Mouse (Mus musculus): ENCODE results near the gene Cep85l.

Gene Cep85l

GRCm38 (mm10) chr10:53342166-53342728 is 37.5 kb downstream of the Cep85l start:
- DNase-seq (ENCODE audit: low spot score) = no peak

DNA sequence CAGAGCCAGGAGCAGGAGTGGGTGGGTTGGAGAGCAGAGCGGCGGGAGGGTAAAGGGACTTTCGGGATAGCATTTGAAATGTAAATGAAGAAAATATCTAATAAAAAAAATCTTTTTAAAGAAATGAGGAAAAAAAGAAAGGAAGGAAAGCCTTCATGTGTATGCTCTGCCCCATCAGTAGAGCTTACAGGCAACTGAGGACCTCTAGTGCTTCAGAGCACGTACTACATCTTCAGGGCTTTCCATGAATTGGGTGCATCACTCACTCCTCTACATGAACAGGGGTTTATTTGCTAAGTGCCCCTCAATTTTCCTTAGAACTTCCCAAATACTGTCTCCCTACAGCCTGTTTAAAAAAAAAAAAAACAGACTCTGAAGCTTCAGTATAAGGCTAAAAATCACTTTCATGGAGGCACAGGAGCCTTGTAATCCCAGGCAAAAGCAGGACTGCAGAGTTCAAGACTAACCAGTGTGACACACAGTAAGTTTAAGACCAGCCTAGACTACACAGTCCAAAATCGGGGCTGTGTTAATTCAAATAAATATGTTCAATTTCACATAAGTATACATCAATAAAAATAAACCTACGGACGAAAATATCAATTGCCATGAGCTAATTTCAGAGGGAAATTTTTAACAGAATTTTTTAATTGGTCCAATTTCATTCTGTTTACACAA is 38.3 kb downstream of the Cep85l start:
- DNase-seq (ENCODE audit: low spot score) = no peak

- no peak for DNase-seq (ENCODE audit: low spot score)
Observed at GRCm38 (mm10) chr10:53339045-53339444, 40.7 kb downstream of the Cep85l start.

DNA sequence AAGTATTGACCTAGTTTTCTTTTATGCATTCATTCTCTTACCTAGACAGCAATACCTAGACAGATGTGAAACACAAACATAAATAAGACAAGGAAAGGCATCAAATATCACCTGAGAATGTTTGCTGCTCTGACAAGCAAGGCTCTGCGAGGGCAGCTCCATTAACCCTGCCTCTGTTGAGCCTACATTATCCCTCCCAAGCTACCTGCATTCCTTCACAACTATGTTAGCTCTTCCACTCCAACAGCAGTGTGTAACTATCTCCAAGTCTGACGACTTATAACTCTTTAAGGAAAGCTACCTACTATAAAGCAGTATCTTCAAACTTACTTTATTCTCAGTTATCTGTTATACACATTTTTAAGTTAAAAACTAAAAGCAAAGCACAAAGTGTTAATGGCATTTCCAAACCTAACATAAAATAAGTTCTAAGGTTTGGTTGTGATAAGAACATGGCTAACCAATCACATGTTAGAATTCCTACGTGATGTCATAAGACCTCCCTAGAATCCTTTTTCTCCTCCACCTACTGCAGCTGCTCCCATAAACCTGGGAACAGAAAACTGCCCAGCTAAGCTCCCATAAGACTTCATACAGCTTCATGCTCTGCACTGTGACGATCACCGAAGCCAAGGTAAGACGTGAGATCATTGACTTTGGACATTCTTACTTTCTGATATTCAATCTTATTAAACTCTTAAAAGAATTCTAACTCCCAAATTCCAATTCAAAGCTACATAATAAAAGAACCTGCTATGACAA is 42.4 kb downstream of the Cep85l start, which contains the start of gene Pln:
Pln (plus strand) TSS at position 506 of the 762 bp plus-strand sequence.
- no peak for DNase-seq (ENCODE audit: low spot score)

DNA sequence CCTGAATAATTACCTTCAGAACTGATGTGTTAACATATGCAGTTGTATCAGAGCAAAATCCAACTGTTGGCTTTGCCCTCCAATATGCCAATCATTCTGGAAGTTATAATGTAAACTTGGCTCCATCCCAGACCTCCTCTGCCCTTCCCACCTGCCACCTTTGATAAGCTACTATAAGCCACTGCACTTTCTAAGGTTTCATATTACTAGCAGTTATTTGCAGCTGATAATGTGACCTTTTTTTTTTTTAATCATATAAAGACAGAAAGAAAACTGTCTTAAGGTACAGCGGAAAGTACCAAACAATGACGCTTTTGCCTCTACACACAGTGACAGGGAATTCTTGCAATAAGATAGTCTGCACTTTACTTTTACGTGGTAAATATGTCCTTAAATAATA is 43.8 kb downstream of the Cep85l start:
- DNase-seq (ENCODE audit: low spot score) = no peak

DNA sequence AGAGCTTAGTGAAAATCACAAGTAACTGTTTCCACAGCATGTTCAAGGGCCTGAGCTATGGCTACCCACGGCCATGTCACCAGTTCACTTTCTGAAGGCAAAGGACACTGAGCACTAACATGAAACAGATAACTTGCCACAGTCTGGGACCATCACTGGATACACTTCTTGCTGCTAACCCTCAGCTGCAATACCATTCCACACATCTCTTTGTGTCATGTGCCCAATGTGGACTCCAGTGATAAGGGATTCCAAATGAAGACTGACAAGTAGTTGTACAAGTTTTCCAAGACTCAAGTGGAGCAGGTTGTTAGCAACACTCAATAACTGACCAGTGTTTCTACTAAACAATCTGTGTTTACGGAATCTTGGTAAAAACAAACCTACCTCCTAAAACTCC is 44.5 kb downstream of the Cep85l start:
- DNase-seq (ENCODE audit: low spot score) = no peak

- no peak for DNase-seq (ENCODE audit: low spot score)
Observed at GRCm38 (mm10) chr10:53332752-53333151, 47.0 kb downstream of the Cep85l start.

GRCm38 (mm10) chr10:53329257-53329656 is 50.5 kb downstream of the Cep85l start:
- no peak for DNase-seq (ENCODE audit: low spot score)

DNA sequence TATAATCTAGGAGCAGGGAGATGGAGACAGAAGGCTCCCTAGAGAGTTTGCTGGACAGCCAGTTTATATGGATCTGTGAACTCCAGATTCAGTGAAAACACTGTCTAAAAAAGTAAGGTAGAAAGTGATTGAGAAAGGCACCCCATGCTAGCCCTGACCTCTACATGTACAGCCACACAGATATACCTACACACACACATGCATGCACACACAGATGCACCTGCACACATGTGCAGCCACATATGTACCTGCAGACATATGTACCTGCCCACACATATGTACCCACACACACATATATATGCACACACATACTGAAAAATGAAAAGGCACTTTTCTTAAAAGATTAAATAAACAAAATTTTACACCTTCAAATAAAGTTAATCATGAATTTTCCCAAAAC is 53.4 kb downstream of the Cep85l start:
- DNase-seq (ENCODE audit: low spot score) = no peak

DNA sequence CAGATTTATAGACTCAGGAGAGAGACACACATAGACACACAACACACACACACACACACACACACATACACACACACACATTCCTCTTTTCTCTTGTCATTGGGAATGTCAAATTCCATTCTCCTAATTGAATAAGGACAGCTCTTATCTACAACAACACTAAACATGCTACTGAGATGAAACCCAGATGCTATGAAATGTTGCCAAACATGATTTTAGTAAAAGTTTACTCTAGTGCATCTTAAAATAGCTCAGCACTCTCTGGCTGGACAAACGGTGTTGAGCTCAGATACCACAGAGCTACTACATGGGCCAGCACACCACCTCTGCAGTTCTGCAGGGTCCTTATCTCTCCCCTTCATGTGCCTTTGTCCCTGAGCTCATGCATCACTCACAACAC is 55.1 kb downstream of the Cep85l start:
- DNase-seq (ENCODE audit: low spot score) = no peak

- no peak for DNase-seq (ENCODE audit: low spot score)
Observed at GRCm38 (mm10) chr10:53323367-53323766, 56.4 kb downstream of the Cep85l start.

DNA sequence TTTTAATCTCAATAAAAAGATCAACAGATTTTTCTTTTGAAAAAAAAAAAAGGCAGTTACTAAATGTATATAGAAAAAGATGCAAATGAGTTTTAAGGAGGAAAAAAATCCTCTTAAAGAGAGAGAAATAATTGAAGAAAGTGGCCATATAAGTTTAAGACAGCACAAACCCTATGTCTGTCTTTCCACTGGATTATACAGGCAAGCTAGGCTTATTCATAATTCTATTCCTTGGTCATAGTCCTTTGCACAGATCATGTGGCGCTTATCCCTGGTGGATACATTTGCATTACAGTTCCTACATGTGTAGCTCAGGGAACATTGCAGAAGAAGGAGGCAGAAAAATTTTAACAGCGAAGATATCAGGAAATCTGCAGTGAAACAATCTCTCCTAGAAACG is 73.1 kb downstream of the Cep85l start:
- DNase-seq (ENCODE audit: low spot score) = no peak

- DNase-seq (ENCODE audit: low spot score) = no peak
Observed at GRCm38 (mm10) chr10:53305867-53306266, 73.9 kb downstream of the Cep85l start.

DNA sequence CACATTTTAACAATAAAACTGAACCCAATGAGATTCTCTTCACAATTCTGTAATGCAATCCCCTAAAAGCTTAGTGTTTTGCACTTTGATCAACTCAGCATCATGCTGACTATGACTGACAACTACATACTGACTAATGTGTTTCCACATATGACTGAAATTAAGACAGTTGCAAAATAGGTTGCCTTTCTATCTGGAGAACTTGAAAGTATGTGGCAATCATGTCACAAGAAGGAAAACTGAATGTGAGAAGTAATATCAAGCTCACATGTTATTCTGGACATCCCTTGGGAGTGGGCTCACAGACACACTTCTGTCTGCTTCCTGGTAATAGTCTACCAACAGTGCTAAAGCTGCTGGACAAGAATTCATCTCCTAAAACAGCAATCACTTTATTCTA is 94.6 kb downstream of the Cep85l start:
- DNase-seq (ENCODE audit: low spot score) = no peak

GRCm38 (mm10) chr10:53272228-53272627 is 107.5 kb downstream of the Cep85l start:
- no peak for DNase-seq (ENCODE audit: low spot score)

DNA sequence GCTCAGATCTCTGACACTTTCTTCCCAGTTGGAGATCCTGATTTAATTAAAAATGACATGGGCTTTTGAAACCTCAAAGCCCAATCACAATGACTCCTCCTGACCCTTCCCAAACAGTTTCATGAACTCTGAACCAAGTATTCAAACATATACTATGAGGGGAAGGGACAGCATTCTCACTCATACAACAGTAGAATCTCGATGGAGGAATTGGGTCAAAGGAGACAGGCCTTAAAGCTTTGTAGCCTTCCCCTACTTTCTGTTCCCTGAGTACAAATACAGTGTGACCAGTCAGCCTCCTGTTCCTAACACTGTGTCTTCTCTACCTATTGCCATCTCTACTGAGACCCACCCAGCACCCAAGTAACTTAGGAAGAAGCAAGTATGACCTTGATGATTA is 117.7 kb downstream of the Cep85l start:
- DNase-seq (ENCODE audit: low spot score) = no peak

GRCm38 (mm10) chr10:53235381-53235780 is 144.4 kb downstream of the Cep85l start:
- no peak for DNase-seq (ENCODE audit: low spot score)

- no peak for DNase-seq (ENCODE audit: low spot score)
Observed at GRCm38 (mm10) chr10:53234683-53235082, 145.1 kb downstream of the Cep85l start.

- DNase-seq (ENCODE audit: low spot score) = no peak
Observed at GRCm38 (mm10) chr10:53234086-53234613, 145.6 kb downstream of the Cep85l start.

GRCm38 (mm10) chr10:53230809-53231208 is 148.9 kb downstream of the Cep85l start:
- DNase-seq (ENCODE audit: low spot score) = no peak

DNA sequence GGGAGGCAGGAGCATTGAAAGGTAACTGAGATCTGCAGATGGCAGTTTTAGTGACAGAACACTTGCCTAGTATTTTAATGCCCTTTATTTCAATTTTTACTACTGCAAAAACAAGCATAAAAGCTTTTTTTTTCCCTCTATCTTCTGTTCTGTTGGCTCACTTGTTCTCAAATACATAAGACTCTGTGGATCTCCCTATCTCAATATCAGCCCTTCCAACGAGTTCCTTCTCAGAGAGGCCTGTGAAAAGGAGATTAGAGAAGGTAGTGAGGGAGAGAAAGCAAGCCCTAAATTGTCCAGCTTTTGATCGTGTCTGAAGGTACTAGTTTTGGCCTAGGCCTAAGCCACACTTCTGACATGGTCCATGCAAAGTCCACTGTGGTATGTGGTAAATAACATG is 150.6 kb downstream of the Cep85l start:
- DNase-seq (ENCODE audit: low spot score) = no peak
